Mouse (Mus musculus): ENCODE data around the gene Btnl4.

The Btnl4 gene

GRCm38 (mm10) chr17:34437120-34437519, 40.0 kb downstream of the Btnl4 start:
- no peak for DNase-seq (ENCODE audit: low spot score in 2 of 2)

GRCm38 (mm10) chr17:34427597-34427996, 49.5 kb downstream of the Btnl4 start:
- DNase-seq (ENCODE audit: low spot score in 2 of 2) = no peak

- DNase-seq (ENCODE audit: low spot score in 2 of 2) = no peak
Observed at GRCm38 (mm10) chr17:34420014-34420413, 57.1 kb downstream of the Btnl4 start.
